Mouse (Mus musculus): ENCODE measurements around the gene Pum1. TPM values are rescaled to one million over a fixed set of nuclear protein-coding genes. Genes with fewer than 3 reads are reported as not detected.

Gene Pum1
- polyA plus RNA-seq, 2 experiments = 69.5 to 83.8 TPM

- no peaks in the 10 kb centered on the region for H3K27me3 ChIP-seq (ENCODE audit: control insufficient read depth, insufficient read depth, low read length)
- no peaks in the 10 kb centered on the region for H3K4me1 ChIP-seq (ENCODE audit: control insufficient read depth, insufficient read depth, low read length)
- H3K4me3 ChIP-seq (replicated peaks; ENCODE audit: low read length) = no peak overlapping the region
- DNase-seq (ENCODE audit: low spot score) (no peak), ATAC-seq (ENCODE audit: low FRiP score, low read depth) (no peak)
- no peak overlapping the region for H3K27ac ChIP-seq (replicated peaks; ENCODE audit: low read depth, low read length)
- no peak overlapping the region for H3K9ac ChIP-seq (ENCODE audit: low read depth, low read length, severe bottlenecking)
- H3K9me3 ChIP-seq (ENCODE audit: control insufficient read depth, low read length) = no peaks in the 10 kb centered on the region
- no peak for TF ChIP-seq POLR2A (IDR thresholded peaks at IDR 0.05; ENCODE audit: borderline replicate concordance, extremely low read depth, insufficient read depth, insufficient read length)
- WGBS = 77% methylated on average over 6 of the region's 7 CpGs
- no peak overlapping the region for H3K4me2 ChIP-seq (replicated peaks; ENCODE audit: low read depth, low read length, severe bottlenecking)
- H3K36me3 ChIP-seq (ENCODE audit: control insufficient read depth, insufficient read depth, low read length) = peaks cover 52% of the 10 kb centered on the region
Measured at GRCm38 (mm10) chr4:130820594-130821255, 157.6 kb downstream of the Pum1 start.

GRCm38 (mm10) chr4:130828851-130829673 is 165.9 kb downstream of the Pum1 start:
- Histone ChIP-seq H3K27me3 (ENCODE audit: control insufficient read depth, insufficient read depth, low read length) (no peaks in the 10 kb centered on the region), H3K4me1 (ENCODE audit: control insufficient read depth, insufficient read depth, low read length) (peaks cover 17% of the 10 kb centered on the region), H3K4me3 (replicated peaks; ENCODE audit: low read length) (no peak overlapping the region), H3K4me2 (replicated peaks; ENCODE audit: low read depth, low read length, severe bottlenecking) (peak overlapping the region; percentile 29), H3K9ac (ENCODE audit: low read depth, low read length, severe bottlenecking) (no peak overlapping the region), H3K36me3 (ENCODE audit: control insufficient read depth, insufficient read depth, low read length) (peaks cover 4% of the 10 kb centered on the region; the same call in 1 of the 2 replicates), H3K27ac (replicated peaks; ENCODE audit: low read depth, low read length) (peak overlapping the region; percentile 72), H3K9me3 (ENCODE audit: control insufficient read depth, low read length) (no peaks in the 10 kb centered on the region)
- ATAC-seq (ENCODE audit: low FRiP score, low read depth) (peak; percentile 42; the same call in 1 of the 2 replicates), DNase-seq (ENCODE audit: low spot score) (peak; percentile 52)
- no peak for TF ChIP-seq POLR2A (IDR thresholded peaks at IDR 0.05; ENCODE audit: borderline replicate concordance, extremely low read depth, insufficient read depth, insufficient read length)
- WGBS = 11% methylated on average over 18 of the region's 18 CpGs

Other genes starting within 250 kb of the Pum1 start
- gene Nkain1, start 89.1 kb upstream of the Pum1 start, polyA plus RNA-seq (2012; rRNA removed) = 33.5 and 50.3 TPM in 2 replicates
- gene Nkain1, start 89.1 kb upstream of the Pum1 start, polyA plus RNA-seq (2014; fragmentation: Nextera tagmentation; extraction: Ambion mirVana) = 3.4 and 4.5 TPM in 2 replicates
- 89.5 and 146 TPM in 2 replicates for gene Sdc3, start 129.2 kb downstream of the Pum1 start, polyA plus RNA-seq (2012; rRNA removed)
- gene Sdc3, start 129.2 kb downstream of the Pum1 start, polyA plus RNA-seq (2014; fragmentation: Nextera tagmentation; extraction: Ambion mirVana) = 35.4 and 41.1 TPM in 2 replicates
- gene Laptm5, start 249.8 kb downstream of the Pum1 start, polyA plus RNA-seq (2012; rRNA removed) = 45.5 and 55.1 TPM in 2 replicates
- gene Laptm5, start 249.8 kb downstream of the Pum1 start, polyA plus RNA-seq (2014; fragmentation: Nextera tagmentation; extraction: Ambion mirVana) = 69.2 and 75.8 TPM in 2 replicates